Mouse (Mus musculus): ENCODE results near the gene Phtf1. TPM values are rescaled to one million over a fixed set of nuclear protein-coding genes. Genes with fewer than 3 reads are reported as not detected.

The Phtf1 gene
- polyA plus RNA-seq, 1 experiment from 2014 or later = 50.4 TPM

DNA sequence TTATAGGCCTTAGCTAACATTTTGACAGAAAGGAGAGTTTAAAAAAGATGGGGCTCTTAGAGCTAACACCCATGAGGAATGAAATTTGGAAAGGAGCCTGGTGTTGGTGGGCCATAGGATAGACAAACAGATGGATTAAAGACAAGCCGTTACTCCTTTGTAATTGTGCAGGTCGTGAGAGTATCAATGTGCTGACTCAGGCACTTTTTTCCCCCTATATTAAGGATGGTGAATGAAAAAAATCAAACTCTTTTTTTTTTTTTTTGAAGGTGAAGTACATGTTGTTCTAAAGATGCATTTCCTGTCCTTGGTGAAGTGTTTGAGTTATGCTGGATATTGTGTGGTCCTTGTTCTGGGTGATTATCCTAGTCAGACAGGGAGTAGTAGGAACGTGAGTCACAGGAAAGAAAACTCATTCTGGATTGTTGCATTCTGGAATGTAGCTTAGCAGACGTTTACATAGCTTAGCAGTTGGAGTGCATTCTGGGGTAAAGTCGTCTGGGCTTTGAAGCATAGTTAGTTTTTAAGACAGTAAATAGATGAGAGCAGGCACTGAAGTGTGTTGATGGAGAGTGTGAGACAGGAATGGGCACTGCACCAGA is 20.0 kb downstream of the Phtf1 start:
- H3K36me3 ChIP-seq = peaks cover 70% of the 10 kb centered on the region
- no peaks in the 10 kb centered on the region for H3K9me3 ChIP-seq
- H3K4me2 ChIP-seq (replicated peaks) = no peak overlapping the region
- no peaks in the 10 kb centered on the region for H3K27me3 ChIP-seq
- H3K27ac ChIP-seq (replicated peaks) = no peak overlapping the region
- WGBS = 63% methylated on average over 5 of the region's 5 CpGs
- no peaks in the 10 kb centered on the region for H3K4me1 ChIP-seq
- H3K9ac ChIP-seq (replicated peaks) = no peak overlapping the region
- H3K4me3 ChIP-seq = no peak overlapping the region
- ATAC-seq (ENCODE audit: low FRiP score, low read depth) = no peak

- H3K4me1 ChIP-seq = no peaks in the 10 kb centered on the region
- no peaks in the 10 kb centered on the region for H3K27me3 ChIP-seq
- H3K4me3 ChIP-seq = no peak overlapping the region
- H3K4me2 ChIP-seq (replicated peaks) = no peak overlapping the region
- ATAC-seq (ENCODE audit: low FRiP score, low read depth) = no peak
- H3K36me3 ChIP-seq = peaks cover 69% of the 10 kb centered on the region
- H3K9ac ChIP-seq (replicated peaks) = no peak overlapping the region
- 89% methylated on average over 4 of the region's 4 CpGs for WGBS
- no peak overlapping the region for H3K27ac ChIP-seq (replicated peaks)
- no peaks in the 10 kb centered on the region for H3K9me3 ChIP-seq
Observed at GRCm38 (mm10) chr3:103989352-103989751, 21.4 kb downstream of the Phtf1 start.

- no peak overlapping the region for H3K27ac ChIP-seq (replicated peaks)
- no peak overlapping the region for H3K9ac ChIP-seq (replicated peaks)
- H3K36me3 ChIP-seq = peaks cover 70% of the 10 kb centered on the region
- no peak overlapping the region for H3K4me3 ChIP-seq
- H3K27me3 ChIP-seq = no peaks in the 10 kb centered on the region
- no peaks in the 10 kb centered on the region for H3K9me3 ChIP-seq
- no peak overlapping the region for H3K4me2 ChIP-seq (replicated peaks)
- H3K4me1 ChIP-seq = no peaks in the 10 kb centered on the region
- WGBS = 92% methylated on average over 3 of the region's 3 CpGs
- no peak for ATAC-seq (ENCODE audit: low FRiP score, low read depth)
Observed at GRCm38 (mm10) chr3:103991271-103991670, 23.4 kb downstream of the Phtf1 start.

GRCm38 (mm10) chr3:103998724-103999123 is 30.8 kb downstream of the Phtf1 start:
- WGBS = 92% methylated on average over 4 of the region's 4 CpGs
- Histone ChIP-seq H3K27me3 (no peaks in the 10 kb centered on the region), H3K4me1 (no peaks in the 10 kb centered on the region), H3K36me3 (peaks cover 54% of the 10 kb centered on the region), H3K4me2 (replicated peaks) (no peak overlapping the region), H3K9me3 (no peaks in the 10 kb centered on the region), H3K4me3 (no peak overlapping the region), H3K27ac (replicated peaks) (no peak overlapping the region), H3K9ac (replicated peaks) (no peak overlapping the region)
- no peak for ATAC-seq (ENCODE audit: low FRiP score, low read depth)

DNA sequence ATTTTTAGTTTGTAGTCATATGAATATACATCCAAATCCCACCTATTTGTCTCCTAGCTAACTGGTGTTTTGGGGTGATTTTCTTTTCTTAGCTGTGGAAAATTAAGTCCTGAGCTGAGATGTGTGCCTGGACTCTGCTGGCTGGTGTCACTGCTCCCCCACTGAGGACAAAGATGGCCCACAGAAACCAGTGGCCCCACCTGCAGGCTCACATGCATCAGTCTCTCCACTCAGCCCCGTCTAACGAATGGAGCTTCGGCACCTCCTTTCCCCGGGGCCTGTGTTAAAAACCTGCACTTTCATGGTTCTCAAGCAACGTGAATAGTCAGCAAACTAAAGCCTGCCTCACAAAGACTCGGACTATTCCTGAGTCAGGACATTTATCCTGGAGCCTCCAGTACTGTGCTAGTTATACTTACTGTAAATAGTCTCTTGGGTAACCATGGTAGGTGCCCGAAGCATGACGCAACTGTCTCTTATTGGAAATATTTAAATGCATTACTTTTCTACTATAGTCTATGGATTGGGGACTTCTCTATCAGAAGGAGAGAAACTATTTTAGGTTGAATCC is 39.1 kb downstream of the Phtf1 start:
- no peak for ATAC-seq (ENCODE audit: low FRiP score, low read depth)
- Histone ChIP-seq H3K27me3 (no peaks in the 10 kb centered on the region), H3K27ac (replicated peaks) (no peak overlapping the region), H3K4me3 (no peak overlapping the region), H3K4me2 (replicated peaks) (no peak overlapping the region), H3K4me1 (no peaks in the 10 kb centered on the region), H3K9ac (replicated peaks) (no peak overlapping the region), H3K9me3 (no peaks in the 10 kb centered on the region), H3K36me3 (peaks cover 53% of the 10 kb centered on the region)
- WGBS = 86% methylated on average over 8 of the region's 8 CpGs

GRCm38 (mm10) chr3:104007479-104007878 is 39.6 kb downstream of the Phtf1 start:
- 81% methylated on average over 8 of the region's 8 CpGs for WGBS
- H3K36me3 ChIP-seq = peaks cover 50% of the 10 kb centered on the region
- H3K4me2 ChIP-seq (replicated peaks) = no peak overlapping the region

DNA sequence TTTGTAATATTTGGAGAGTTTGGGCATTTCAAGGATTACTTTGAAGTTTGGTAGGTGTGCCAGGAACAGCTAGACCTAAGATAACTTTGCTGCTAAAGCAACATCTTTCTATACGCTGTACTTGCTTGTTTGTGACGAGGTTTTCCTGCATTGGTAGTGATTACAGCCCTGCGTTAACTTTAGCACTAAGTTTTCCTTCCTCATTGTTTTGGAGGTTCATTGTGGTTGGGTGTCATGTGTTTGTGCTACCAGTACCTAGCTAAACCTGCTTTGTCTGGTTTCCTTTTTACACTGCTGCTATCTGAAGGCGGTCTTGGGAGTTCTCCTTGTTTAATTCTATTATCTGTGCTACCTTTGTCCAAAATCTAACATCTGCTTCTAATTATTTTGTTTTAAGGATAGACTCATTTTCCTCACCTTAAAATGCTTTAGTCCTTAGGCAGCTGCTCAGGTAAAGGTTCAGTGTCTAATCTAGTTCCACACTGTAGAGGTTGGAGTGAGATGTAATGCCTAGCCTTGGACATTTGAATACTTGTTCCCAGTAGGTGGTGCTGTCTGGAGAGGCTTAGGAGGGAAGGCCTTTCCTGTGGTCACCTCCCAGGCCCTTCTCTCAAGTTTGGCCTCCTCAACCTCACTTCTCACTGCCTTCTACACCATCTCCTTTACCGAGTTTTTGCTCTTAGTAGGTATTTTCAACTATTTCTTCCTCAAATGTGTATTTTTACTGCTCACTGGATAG is 42.2 kb downstream of the Phtf1 start:
- WGBS = 88% methylated on average over 5 of the region's 5 CpGs
- ATAC-seq (ENCODE audit: low FRiP score, low read depth) = no peak

More at GRCm38 (mm10) chr3:104007479-104007878, 39.6 kb downstream of the Phtf1 start:
- H3K27me3 ChIP-seq = no peaks in the 10 kb centered on the region
- no peak overlapping the region for H3K9ac ChIP-seq (replicated peaks)
- no peaks in the 10 kb centered on the region for H3K4me1 ChIP-seq
- no peak overlapping the region for H3K4me3 ChIP-seq
- no peak for ATAC-seq (ENCODE audit: low FRiP score, low read depth)
- H3K9me3 ChIP-seq = no peaks in the 10 kb centered on the region
- no peak overlapping the region for H3K27ac ChIP-seq (replicated peaks)

DNA sequence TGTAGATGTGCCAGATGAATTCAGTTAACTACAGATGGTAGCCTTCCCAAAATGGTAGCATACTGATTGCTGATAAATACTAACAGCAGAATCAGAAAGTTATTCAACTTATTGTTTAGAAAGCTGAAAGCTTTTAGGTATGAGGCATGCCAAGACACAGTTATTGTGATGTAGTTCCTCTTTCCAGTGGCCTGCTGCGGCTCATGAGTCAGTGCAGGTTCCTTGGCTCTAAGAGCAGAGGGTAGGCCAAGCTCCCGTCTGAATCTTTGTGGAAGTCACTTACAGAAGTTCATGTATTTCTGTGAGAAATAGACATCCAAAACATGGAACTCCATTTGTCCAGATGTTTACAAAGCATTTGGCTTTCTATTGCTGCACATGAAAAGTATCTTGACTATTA is 44.1 kb downstream of the Phtf1 start:
- no peak for ATAC-seq (ENCODE audit: low FRiP score, low read depth)
- peaks cover 36% of the 10 kb centered on the region for H3K36me3 ChIP-seq

More for the DNA sequence above, 42.2 kb downstream of the Phtf1 start:
- no peaks in the 10 kb centered on the region for H3K27me3 ChIP-seq
- H3K9ac ChIP-seq (replicated peaks) = no peak overlapping the region
- no peaks in the 10 kb centered on the region for H3K9me3 ChIP-seq
- no peaks in the 10 kb centered on the region for H3K4me1 ChIP-seq
- no peak overlapping the region for H3K27ac ChIP-seq (replicated peaks)
- no peak overlapping the region for H3K4me3 ChIP-seq
- peaks cover 39% of the 10 kb centered on the region for H3K36me3 ChIP-seq
- no peak overlapping the region for H3K4me2 ChIP-seq (replicated peaks)

DNA sequence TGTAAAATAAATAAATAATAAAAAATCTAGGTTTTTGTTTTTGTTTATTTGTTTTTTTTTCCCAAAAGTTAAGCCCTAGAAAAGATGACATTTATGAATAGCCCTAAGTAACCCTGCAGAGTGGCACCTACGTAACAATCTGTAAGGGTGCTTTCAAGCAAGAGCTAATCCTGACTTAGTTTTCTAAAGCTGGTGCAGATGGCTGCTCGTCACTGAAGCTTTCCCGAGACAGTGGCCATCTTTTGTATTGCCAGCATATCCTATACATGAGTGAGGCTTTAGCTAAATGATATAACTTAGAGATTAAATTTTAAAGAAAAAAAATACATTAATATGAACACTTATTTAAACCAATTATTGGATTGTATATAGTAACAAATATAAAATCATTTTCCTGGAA is 50.0 kb downstream of the Phtf1 start:
- no peak for ATAC-seq (ENCODE audit: low FRiP score, low read depth)
- no peak overlapping the region for H3K27ac ChIP-seq (replicated peaks)
- no peak overlapping the region for H3K4me3 ChIP-seq
- no peak overlapping the region for H3K4me2 ChIP-seq (replicated peaks)
- H3K4me1 ChIP-seq = no peaks in the 10 kb centered on the region
- no peak overlapping the region for H3K9ac ChIP-seq (replicated peaks)
- H3K9me3 ChIP-seq = no peaks in the 10 kb centered on the region
- no peaks in the 10 kb centered on the region for H3K27me3 ChIP-seq
- WGBS = 56% methylated on average over 3 of the region's 3 CpGs
- H3K36me3 ChIP-seq = peaks cover 47% of the 10 kb centered on the region

More for the DNA sequence above, 44.1 kb downstream of the Phtf1 start:
- no peaks in the 10 kb centered on the region for H3K9me3 ChIP-seq
- no peak overlapping the region for H3K4me3 ChIP-seq
- no peaks in the 10 kb centered on the region for H3K27me3 ChIP-seq
- no peaks in the 10 kb centered on the region for H3K4me1 ChIP-seq
- no peak overlapping the region for H3K27ac ChIP-seq (replicated peaks)
- H3K4me2 ChIP-seq (replicated peaks) = no peak overlapping the region
- H3K9ac ChIP-seq (replicated peaks) = no peak overlapping the region
- WGBS = 92% methylated on average over 2 of the region's 2 CpGs

DNA sequence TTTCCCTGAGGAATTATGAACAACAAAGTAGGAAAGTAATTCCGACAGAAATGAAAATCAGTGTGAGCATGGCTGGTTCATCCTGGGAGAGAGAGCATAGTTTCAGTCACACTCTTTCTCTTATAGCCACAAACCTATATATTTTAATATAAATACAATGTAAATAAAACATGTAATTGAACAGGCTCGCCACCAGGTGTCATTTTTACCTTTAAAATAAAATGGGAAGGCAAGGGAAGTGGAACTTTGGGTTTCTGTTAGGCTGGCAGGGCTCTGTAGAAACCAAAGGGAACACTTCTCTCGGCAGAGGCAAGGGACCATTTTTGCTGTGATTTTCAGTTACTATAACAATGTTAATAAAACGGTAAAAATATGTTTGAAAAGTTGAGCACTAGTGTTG is 51.5 kb downstream of the Phtf1 start:
- Histone ChIP-seq H3K27me3 (no peaks in the 10 kb centered on the region), H3K9me3 (no peaks in the 10 kb centered on the region), H3K27ac (replicated peaks) (no peak overlapping the region), H3K36me3 (peaks cover 51% of the 10 kb centered on the region), H3K4me1 (no peaks in the 10 kb centered on the region), H3K4me3 (no peak overlapping the region), H3K9ac (replicated peaks) (no peak overlapping the region), H3K4me2 (replicated peaks) (no peak overlapping the region)
- ATAC-seq (ENCODE audit: low FRiP score, low read depth) = no peak
- 73% methylated on average over 4 of the region's 4 CpGs for WGBS

- no peak overlapping the region for H3K4me3 ChIP-seq
- H3K27ac ChIP-seq (replicated peaks) = no peak overlapping the region
- no peaks in the 10 kb centered on the region for H3K9me3 ChIP-seq
- H3K36me3 ChIP-seq = peaks cover 45% of the 10 kb centered on the region
- no peaks in the 10 kb centered on the region for H3K27me3 ChIP-seq
- no peak for ATAC-seq (ENCODE audit: low FRiP score, low read depth)
- H3K4me2 ChIP-seq (replicated peaks) = no peak overlapping the region
- WGBS = 88% methylated on average over 12 of the region's 12 CpGs
- H3K9ac ChIP-seq (replicated peaks) = no peak overlapping the region
- H3K4me1 ChIP-seq = no peaks in the 10 kb centered on the region
Observed at GRCm38 (mm10) chr3:104020101-104020500, 52.2 kb downstream of the Phtf1 start.

- Histone ChIP-seq H3K27ac (replicated peaks) (no peak overlapping the region), H3K9me3 (no peaks in the 10 kb centered on the region), H3K9ac (replicated peaks) (no peak overlapping the region), H3K4me2 (replicated peaks) (no peak overlapping the region), H3K36me3 (peaks cover 19% of the 10 kb centered on the region), H3K4me1 (no peaks in the 10 kb centered on the region), H3K4me3 (no peak overlapping the region), H3K27me3 (no peaks in the 10 kb centered on the region)
- no peak for ATAC-seq (ENCODE audit: low FRiP score, low read depth)
- 43% methylated on average over 3 of the region's 3 CpGs for WGBS
Observed at GRCm38 (mm10) chr3:104026938-104027337, 59.0 kb downstream of the Phtf1 start.

Data from midbrain, embryonic 12.5 days (tissue).